Mouse (Mus musculus): ENCODE measurements around the gene Olfr1392. TPM values are rescaled to one million over a fixed set of nuclear protein-coding genes. Genes with fewer than 3 reads are reported as not detected.

Gene Olfr1392
- polyA plus RNA-seq, 1 experiment from 2014 or later = not detected

DNA sequence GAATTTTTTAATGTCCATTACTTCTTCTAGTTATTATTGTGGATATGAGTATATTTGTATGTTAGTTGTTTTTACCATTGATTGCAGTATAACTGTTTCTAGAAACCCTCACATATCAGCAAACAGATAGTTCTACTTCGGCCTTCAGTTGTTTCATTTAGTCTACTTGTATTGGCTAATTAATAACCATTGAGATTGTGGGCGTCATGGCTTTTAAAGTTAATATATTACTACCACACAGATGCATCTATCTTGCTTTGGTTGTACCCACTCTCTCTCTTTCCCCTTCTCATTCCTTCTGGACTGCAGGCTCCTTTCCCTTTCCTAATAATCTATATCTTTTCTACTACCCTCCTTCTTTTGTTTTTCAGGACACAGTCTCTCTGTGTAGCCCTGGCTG, 25.8 kb upstream of the Olfr1392 start:
- no peak for ATAC-seq (ENCODE audit: borderline replicate concordance, extremely low read depth, low FRiP score, low TSS enrichment)
- Histone ChIP-seq H3K4me1 (peaks cover 1% of the 10 kb centered on the region), H3K36me3 (peaks cover 41% of the 10 kb centered on the region), H3K27me3 (no peaks in the 10 kb centered on the region), H3K4me3 (no peak overlapping the region), H3K27ac (no peak overlapping the region), H3K4me2 (no peak overlapping the region), H3K9ac (no peak overlapping the region), H3K9me3 (no peaks in the 10 kb centered on the region)
- WGBS = 74% methylated on average over 2 of the region's 2 CpGs

- peaks cover 37% of the 10 kb centered on the region for H3K36me3 ChIP-seq
- 46% methylated on average over 1 of the region's 1 CpGs for WGBS
These were observed 25.3 kb upstream of the Olfr1392 start for GRCm38 (mm10) chr11:49259829-49260228.

DNA sequence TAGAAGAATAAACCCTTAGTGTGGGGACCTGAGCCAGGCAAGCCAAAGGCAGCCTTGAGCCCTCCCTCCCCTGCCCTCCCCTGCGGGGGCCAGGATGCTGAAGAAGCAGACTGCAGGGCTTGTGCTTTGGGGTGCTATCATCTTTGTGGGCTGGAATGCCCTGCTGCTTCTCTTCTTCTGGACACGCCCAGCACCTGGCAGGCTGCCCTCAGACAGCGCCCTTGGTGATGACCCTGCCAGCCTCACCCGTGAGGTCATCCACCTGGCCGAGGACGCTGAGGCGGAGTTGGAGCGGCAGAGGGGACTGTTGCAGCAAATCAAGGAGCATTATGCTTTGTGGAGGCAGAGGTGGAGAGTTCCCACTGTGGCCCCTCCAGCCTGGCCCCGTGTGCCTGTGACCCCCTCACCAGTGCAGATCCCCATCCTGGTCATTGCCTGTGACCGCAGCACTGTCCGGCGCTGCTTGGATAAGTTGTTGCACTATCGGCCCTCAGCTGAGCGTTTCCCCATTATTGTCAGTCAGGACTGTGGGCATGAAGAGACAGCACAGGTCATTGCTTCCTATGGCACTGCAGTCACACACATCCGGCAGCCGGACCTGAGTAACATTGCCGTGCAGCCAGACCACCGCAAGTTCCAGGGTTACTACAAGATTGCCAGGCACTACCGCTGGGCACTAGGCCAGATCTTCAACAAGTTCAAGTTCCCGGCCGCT, 24.3 kb upstream of the Olfr1392 start:
- no peak for ATAC-seq (ENCODE audit: borderline replicate concordance, extremely low read depth, low FRiP score, low TSS enrichment)
- Histone ChIP-seq H3K27me3 (no peaks in the 10 kb centered on the region), H3K4me3 (no peak overlapping the region), H3K4me2 (no peak overlapping the region), H3K4me1 (peaks cover 5% of the 10 kb centered on the region), H3K27ac (no peak overlapping the region), H3K9ac (no peak overlapping the region), H3K9me3 (no peaks in the 10 kb centered on the region), H3K36me3 (peaks cover 39% of the 10 kb centered on the region)
- WGBS = 89% methylated on average over 21 of the region's 21 CpGs

More at GRCm38 (mm10) chr11:49259829-49260228, 25.3 kb upstream of the Olfr1392 start:
- H3K27me3 ChIP-seq = no peaks in the 10 kb centered on the region
- H3K9ac ChIP-seq = no peak overlapping the region
- ATAC-seq (ENCODE audit: borderline replicate concordance, extremely low read depth, low FRiP score, low TSS enrichment) = no peak
- H3K27ac ChIP-seq = no peak overlapping the region
- no peak overlapping the region for H3K4me3 ChIP-seq
- H3K4me1 ChIP-seq = peaks cover 5% of the 10 kb centered on the region
- H3K9me3 ChIP-seq = no peaks in the 10 kb centered on the region
- no peak overlapping the region for H3K4me2 ChIP-seq

GRCm38 (mm10) chr11:49261313-49261855, 23.7 kb upstream of the Olfr1392 start:
- 91% methylated on average over 14 of the region's 14 CpGs for WGBS
- Histone ChIP-seq H3K9ac (no peak overlapping the region), H3K27ac (no peak overlapping the region), H3K4me1 (peaks cover 5% of the 10 kb centered on the region), H3K4me2 (no peak overlapping the region), H3K9me3 (no peaks in the 10 kb centered on the region), H3K27me3 (no peaks in the 10 kb centered on the region), H3K4me3 (no peak overlapping the region), H3K36me3 (peaks cover 39% of the 10 kb centered on the region)
- no peak for ATAC-seq (ENCODE audit: borderline replicate concordance, extremely low read depth, low FRiP score, low TSS enrichment)

DNA sequence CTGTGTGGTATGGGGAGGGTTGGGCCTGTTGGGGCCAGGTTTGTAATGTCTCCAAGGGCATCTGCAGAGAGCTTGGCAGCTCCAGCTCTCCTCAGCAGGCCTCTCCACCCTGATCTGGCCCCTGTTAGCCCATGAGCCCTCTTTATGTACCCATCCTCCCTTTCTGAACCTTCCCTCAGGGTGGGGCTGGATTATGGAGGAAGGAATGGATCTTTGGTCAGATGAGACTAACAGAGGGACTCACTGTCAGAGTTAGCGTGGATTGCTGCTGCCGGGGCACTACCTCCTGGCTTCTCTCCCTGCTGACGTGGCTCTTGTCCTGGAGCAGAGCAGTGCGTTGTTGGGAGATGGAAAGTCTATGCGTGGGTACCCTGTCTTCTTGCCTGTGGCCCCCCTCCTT, 22.8 kb upstream of the Olfr1392 start:
- 87% methylated on average over 5 of the region's 5 CpGs for WGBS
- Histone ChIP-seq H3K36me3 (peaks cover 39% of the 10 kb centered on the region), H3K4me3 (no peak overlapping the region)

DNA sequence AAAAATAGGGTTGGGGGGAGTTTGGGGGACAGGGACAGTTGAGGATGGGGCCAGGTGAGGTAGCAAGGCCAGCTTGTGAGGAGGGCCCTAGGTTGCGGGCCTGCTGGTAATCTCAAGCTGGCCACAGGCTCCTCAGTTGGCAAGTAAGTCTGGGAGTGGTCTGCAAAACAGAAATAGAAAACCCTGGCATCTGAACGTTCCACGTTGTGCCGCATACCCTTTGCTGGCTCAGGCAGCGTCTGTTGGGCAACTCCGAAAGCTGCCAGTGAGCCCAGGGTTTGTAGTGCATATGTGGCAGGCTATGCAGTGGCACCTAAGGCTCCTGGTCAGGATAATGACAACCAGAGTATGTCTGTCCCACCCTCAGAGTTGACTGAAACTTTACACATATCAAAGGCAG, 21.9 kb upstream of the Olfr1392 start:
- 90% methylated on average over 6 of the region's 6 CpGs for WGBS
- Histone ChIP-seq H3K36me3 (peaks cover 39% of the 10 kb centered on the region), H3K9ac (no peak overlapping the region), H3K4me2 (no peak overlapping the region), H3K4me1 (peaks cover 11% of the 10 kb centered on the region), H3K9me3 (no peaks in the 10 kb centered on the region), H3K4me3 (no peak overlapping the region), H3K27ac (no peak overlapping the region), H3K27me3 (no peaks in the 10 kb centered on the region)
- no peak for ATAC-seq (ENCODE audit: borderline replicate concordance, extremely low read depth, low FRiP score, low TSS enrichment)

More for the DNA sequence above, 22.8 kb upstream of the Olfr1392 start:
- Histone ChIP-seq H3K9me3 (no peaks in the 10 kb centered on the region), H3K4me2 (no peak overlapping the region), H3K4me1 (peaks cover 5% of the 10 kb centered on the region), H3K27me3 (no peaks in the 10 kb centered on the region), H3K9ac (no peak overlapping the region), H3K27ac (no peak overlapping the region)
- no peak for ATAC-seq (ENCODE audit: borderline replicate concordance, extremely low read depth, low FRiP score, low TSS enrichment)

GRCm38 (mm10) chr11:49264081-49264480, 21.0 kb upstream of the Olfr1392 start:
- Histone ChIP-seq H3K4me3 (no peak overlapping the region), H3K9me3 (no peaks in the 10 kb centered on the region), H3K36me3 (peaks cover 35% of the 10 kb centered on the region), H3K27me3 (no peaks in the 10 kb centered on the region), H3K27ac (no peak overlapping the region), H3K4me1 (peaks cover 11% of the 10 kb centered on the region), H3K4me2 (no peak overlapping the region), H3K9ac (no peak overlapping the region)
- 85% methylated on average over 7 of the region's 7 CpGs for WGBS
- ATAC-seq (ENCODE audit: borderline replicate concordance, extremely low read depth, low FRiP score, low TSS enrichment) = no peak

DNA sequence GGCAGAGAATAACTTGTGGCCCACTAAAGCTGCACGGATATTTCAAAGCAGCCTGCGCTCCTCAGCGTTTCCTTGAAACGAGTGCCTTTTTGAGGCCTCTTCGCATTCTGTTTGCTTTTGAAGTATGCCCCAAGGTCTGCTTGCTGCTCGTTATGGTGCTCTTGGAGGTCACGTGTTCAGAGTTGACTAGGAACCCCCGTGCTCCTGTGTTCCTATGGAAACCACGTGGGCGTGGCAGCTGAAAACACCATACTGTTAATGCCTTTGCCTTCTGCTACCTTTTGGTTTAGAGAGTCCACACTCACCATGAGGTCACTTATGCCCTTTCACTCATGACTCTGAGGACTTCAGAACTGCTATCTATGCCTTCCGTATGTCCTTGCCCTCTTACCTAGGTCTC, 20.5 kb upstream of the Olfr1392 start:
- WGBS = 54% methylated on average over 11 of the region's 11 CpGs
- Histone ChIP-seq H3K4me1 (peaks cover 11% of the 10 kb centered on the region), H3K36me3 (peaks cover 35% of the 10 kb centered on the region), H3K4me3 (no peak overlapping the region), H3K27ac (no peak overlapping the region), H3K4me2 (no peak overlapping the region), H3K27me3 (no peaks in the 10 kb centered on the region), H3K9me3 (no peaks in the 10 kb centered on the region), H3K9ac (no peak overlapping the region)
- no peak for ATAC-seq (ENCODE audit: borderline replicate concordance, extremely low read depth, low FRiP score, low TSS enrichment)

DNA sequence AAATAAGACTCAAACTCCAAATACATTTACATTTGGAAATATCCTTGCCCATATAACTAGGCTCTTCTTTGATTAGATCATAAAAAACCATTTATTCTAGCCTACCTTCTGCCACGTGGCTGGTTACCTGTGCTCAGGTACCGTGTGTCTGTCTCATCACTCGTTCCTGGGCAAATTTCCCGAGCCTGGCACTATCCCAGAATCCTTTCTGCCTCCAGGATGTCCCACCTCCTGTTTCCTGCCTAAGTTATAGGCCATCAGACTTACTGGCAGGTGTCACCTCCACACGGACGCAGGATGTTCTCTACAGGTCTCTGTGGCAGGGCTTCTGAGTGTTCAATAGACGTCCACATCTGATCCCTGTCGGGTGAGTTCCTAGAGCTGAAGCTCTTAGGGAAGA, 20.0 kb upstream of the Olfr1392 start:
- ATAC-seq (ENCODE audit: borderline replicate concordance, extremely low read depth, low FRiP score, low TSS enrichment) = no peak

DNA sequence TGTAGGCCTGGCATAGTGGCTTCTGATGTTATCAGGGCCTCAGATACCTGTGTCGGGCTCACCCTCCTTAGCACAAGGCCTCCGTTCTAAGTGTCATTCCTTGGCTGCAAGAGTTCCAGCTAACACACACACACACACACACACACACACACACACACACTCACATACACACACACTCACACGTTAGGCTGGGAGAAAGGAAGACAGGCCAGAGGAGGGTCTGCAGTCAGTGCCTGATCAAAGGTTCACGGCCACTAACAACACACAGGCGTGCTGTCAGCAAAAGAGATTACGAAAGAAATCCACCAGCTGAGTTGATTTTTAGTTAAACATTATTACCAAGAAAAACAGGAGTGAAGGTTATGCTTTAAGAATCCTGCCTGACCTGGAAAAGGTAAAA, 18.4 kb upstream of the Olfr1392 start:
- no peaks in the 10 kb centered on the region for H3K9me3 ChIP-seq
- H3K9ac ChIP-seq = no peak overlapping the region
- no peak for ATAC-seq (ENCODE audit: borderline replicate concordance, extremely low read depth, low FRiP score, low TSS enrichment)
- 36% methylated on average over 6 of the region's 6 CpGs for WGBS
- H3K4me3 ChIP-seq = no peak overlapping the region
- peaks cover 18% of the 10 kb centered on the region for H3K36me3 ChIP-seq
- H3K27ac ChIP-seq = no peak overlapping the region
- H3K4me2 ChIP-seq = no peak overlapping the region
- peaks cover 11% of the 10 kb centered on the region for H3K4me1 ChIP-seq
- H3K27me3 ChIP-seq = no peaks in the 10 kb centered on the region

More for the DNA sequence above, 20.0 kb upstream of the Olfr1392 start:
- Histone ChIP-seq H3K4me2 (no peak overlapping the region), H3K9me3 (no peaks in the 10 kb centered on the region), H3K27ac (no peak overlapping the region), H3K36me3 (peaks cover 32% of the 10 kb centered on the region), H3K4me1 (peaks cover 11% of the 10 kb centered on the region), H3K27me3 (no peaks in the 10 kb centered on the region), H3K9ac (no peak overlapping the region), H3K4me3 (no peak overlapping the region)
- 85% methylated on average over 8 of the region's 8 CpGs for WGBS

DNA sequence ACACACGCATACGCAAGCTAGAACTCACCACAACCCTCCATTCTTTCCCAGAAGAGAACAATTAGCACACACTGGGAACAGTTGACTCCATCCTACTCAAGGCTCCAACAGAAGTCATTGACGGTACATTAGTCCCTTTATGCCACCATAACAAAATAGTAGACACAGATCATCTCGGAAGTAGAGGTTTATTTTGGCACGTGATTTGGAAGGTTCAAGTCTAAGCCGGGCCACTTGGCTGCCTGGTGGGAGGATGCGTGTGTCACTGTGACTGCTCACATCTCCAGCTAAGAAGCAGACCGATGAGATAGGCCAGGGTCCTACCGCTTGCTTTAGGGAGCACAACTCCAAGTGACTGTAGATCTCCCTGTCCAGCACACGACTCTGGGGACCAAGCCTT, 17.8 kb upstream of the Olfr1392 start:
- Histone ChIP-seq H3K9me3 (no peaks in the 10 kb centered on the region), H3K9ac (no peak overlapping the region), H3K4me2 (no peak overlapping the region), H3K4me3 (no peak overlapping the region), H3K27me3 (no peaks in the 10 kb centered on the region), H3K36me3 (peaks cover 12% of the 10 kb centered on the region), H3K27ac (0 out of 2 replicates have a peak overlapping the region, but pooled peaks have one; percentile 35), H3K4me1 (peaks cover 11% of the 10 kb centered on the region)
- 77% methylated on average over 10 of the region's 10 CpGs for WGBS
- 0 out of 2 replicates have a peak, but pooled peaks have one; percentile 21 for ATAC-seq (ENCODE audit: borderline replicate concordance, extremely low read depth, low FRiP score, low TSS enrichment)

DNA sequence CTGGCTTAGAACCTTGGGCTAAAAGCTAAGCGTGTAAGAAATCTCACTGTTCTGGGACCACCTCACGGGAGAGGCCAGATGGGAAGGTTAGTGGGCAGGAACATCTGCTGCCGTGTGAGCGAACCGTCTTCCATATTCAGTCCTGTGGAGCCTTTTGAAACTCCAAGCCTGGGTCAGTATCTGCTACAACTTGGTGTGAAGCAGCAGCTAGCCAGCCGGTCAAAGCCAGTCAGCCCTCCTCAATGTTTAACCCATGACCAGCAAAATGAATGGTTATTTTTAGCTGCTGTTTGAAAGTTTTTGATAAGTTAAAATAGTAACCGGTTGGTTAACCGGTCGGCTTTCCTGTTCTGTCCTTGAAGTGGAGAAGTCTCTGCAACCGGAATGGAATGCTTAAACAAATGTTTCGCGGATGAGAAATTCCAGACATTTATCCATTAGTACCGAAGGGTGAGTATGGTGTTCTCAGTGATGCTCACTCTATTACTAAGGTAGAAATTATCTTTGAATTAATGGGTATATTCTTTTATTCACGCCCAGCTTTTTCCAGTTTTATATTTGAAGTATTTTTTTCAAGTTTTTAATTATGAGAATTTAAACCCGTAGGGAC, 17.0 kb upstream of the Olfr1392 start:
- no peak for ATAC-seq (ENCODE audit: borderline replicate concordance, extremely low read depth, low FRiP score, low TSS enrichment)
- H3K4me1 ChIP-seq = peaks cover 11% of the 10 kb centered on the region

More for the DNA sequence above, 17.0 kb upstream of the Olfr1392 start:
- WGBS = 53% methylated on average over 15 of the region's 15 CpGs
- Histone ChIP-seq H3K27me3 (no peaks in the 10 kb centered on the region), H3K9me3 (no peaks in the 10 kb centered on the region), H3K27ac (peak overlapping the region; percentile 35; the same call in 1 of the 2 replicates), H3K4me3 (no peak overlapping the region), H3K9ac (no peak overlapping the region), H3K4me2 (no peak overlapping the region; the same call in 1 of the 2 replicates), H3K36me3 (peaks cover 8% of the 10 kb centered on the region)
